Mouse (Mus musculus): ENCODE measurements around the gene Sash1. TPM values are rescaled to one million over a fixed set of nuclear protein-coding genes. Genes with fewer than 3 reads are reported as not detected.

Gene Sash1
- total and polyA plus RNA-seq, 2 experiments from 2014 or later: 5.0 to 47.4 TPM

- WGBS: 75% methylated on average over 2 of the region's 2 CpGs
Measured at GRCm38 (mm10) chr10:8856942-8857341, 28.9 kb downstream of the Sash1 start.

GRCm38 (mm10) chr10:8853326-8853725 is 32.5 kb downstream of the Sash1 start:
- Histone ChIP-seq H3K4me1 (ENCODE audit: insufficient read depth, low read length) (no peaks in the 10 kb centered on the region), H3K27me3 (ENCODE audit: insufficient read depth, low read length) (no peaks in the 10 kb centered on the region), H3K36me3 (ENCODE audit: insufficient read depth, low read length) (no peaks in the 10 kb centered on the region), H3K27ac (ENCODE audit: low read depth, low read length) (no peak overlapping the region), H3K9ac (replicated peaks; ENCODE audit: low read length, poor library complexity, severe bottlenecking) (no peak overlapping the region), H3K9me3 (ENCODE audit: low read length) (no peaks in the 10 kb centered on the region), H3K4me2 (ENCODE audit: low read depth, low read length, poor library complexity, severe bottlenecking) (no peak overlapping the region), H3K4me3 (ENCODE audit: low read depth, low read length) (no peak overlapping the region)
- ATAC-seq (ENCODE audit: low FRiP score): no peak
- TF ChIP-seq CTCF (IDR thresholded peaks at IDR 0.05): no peak
- 89% methylated on average over 7 of the region's 7 CpGs for WGBS
- DNase-seq (ENCODE audit: low spot score): no peak

More at GRCm38 (mm10) chr10:8856942-8857341, 28.9 kb downstream of the Sash1 start:
- H3K9me3 ChIP-seq (ENCODE audit: low read length): no peaks in the 10 kb centered on the region
- ATAC-seq (ENCODE audit: low FRiP score): no peak
- no peak for DNase-seq (ENCODE audit: low spot score)
- no peaks in the 10 kb centered on the region for H3K4me1 ChIP-seq (ENCODE audit: insufficient read depth, low read length)
- H3K27me3 ChIP-seq (ENCODE audit: insufficient read depth, low read length): no peaks in the 10 kb centered on the region
- no peak overlapping the region for H3K4me3 ChIP-seq (ENCODE audit: low read depth, low read length)
- H3K36me3 ChIP-seq (ENCODE audit: insufficient read depth, low read length): no peaks in the 10 kb centered on the region
- TF ChIP-seq CTCF (IDR thresholded peaks at IDR 0.05): no peak
- H3K27ac ChIP-seq (ENCODE audit: low read depth, low read length): no peak overlapping the region
- H3K4me2 ChIP-seq (ENCODE audit: low read depth, low read length, poor library complexity, severe bottlenecking): no peak overlapping the region
- H3K9ac ChIP-seq (replicated peaks; ENCODE audit: low read length, poor library complexity, severe bottlenecking): no peak overlapping the region

DNA sequence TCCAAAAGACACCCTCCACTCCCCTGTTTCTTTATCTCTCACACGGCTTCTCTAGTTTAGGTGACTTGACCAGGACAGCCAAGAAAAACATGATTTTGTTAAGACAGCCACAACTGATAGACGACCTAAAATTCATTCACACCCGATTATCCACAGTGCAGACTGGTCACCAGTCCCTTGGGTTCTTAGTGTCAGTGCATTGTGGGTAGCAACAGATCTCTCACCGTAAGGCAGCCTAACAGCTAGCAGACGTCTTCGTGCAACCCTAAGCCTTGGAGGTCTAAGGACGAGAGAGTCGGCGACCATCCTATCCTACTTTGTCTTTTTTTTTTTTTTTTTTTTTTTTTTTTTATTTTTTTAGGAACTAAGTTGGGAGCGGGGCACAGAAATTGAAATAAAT is 34.2 kb downstream of the Sash1 start:
- H3K4me1 ChIP-seq (ENCODE audit: insufficient read depth, low read length): no peaks in the 10 kb centered on the region
- no peak overlapping the region for H3K9ac ChIP-seq (replicated peaks; ENCODE audit: low read length, poor library complexity, severe bottlenecking)
- H3K27me3 ChIP-seq (ENCODE audit: insufficient read depth, low read length): no peaks in the 10 kb centered on the region
- no peak overlapping the region for H3K4me2 ChIP-seq (ENCODE audit: low read depth, low read length, poor library complexity, severe bottlenecking)
- H3K36me3 ChIP-seq (ENCODE audit: insufficient read depth, low read length): no peaks in the 10 kb centered on the region
- 90% methylated on average over 10 of the region's 10 CpGs for WGBS
- DNase-seq (ENCODE audit: low spot score): no peak
- TF ChIP-seq CTCF (IDR thresholded peaks at IDR 0.05): no peak
- H3K9me3 ChIP-seq (ENCODE audit: low read length): no peaks in the 10 kb centered on the region
- H3K4me3 ChIP-seq (ENCODE audit: low read depth, low read length): no peak overlapping the region
- H3K27ac ChIP-seq (ENCODE audit: low read depth, low read length): no peak overlapping the region
- no peak for ATAC-seq (ENCODE audit: low FRiP score)

DNA sequence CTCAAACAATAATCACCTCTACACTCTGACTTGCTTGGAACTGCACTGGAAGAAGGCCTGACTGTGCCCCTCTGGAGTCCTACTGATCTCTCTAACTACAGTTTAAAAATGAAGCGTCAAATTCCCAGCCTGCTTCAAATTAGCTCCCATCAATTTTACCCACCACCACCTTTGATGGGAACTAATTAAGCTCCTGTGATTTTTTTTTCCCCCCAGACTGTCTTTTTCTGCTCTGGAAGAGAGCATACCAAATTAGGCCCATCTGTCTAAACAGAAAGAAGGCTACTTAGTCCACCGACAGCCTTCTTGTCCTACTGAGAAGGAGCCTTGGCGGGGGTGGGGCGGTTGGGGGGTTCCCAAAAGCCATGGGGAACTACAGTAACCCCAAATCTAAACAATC is 37.9 kb downstream of the Sash1 start:
- no peak for ATAC-seq (ENCODE audit: low FRiP score)
- Histone ChIP-seq H3K36me3 (ENCODE audit: insufficient read depth, low read length) (no peaks in the 10 kb centered on the region), H3K9ac (replicated peaks; ENCODE audit: low read length, poor library complexity, severe bottlenecking) (no peak overlapping the region), H3K4me1 (ENCODE audit: insufficient read depth, low read length) (no peaks in the 10 kb centered on the region), H3K9me3 (ENCODE audit: low read length) (no peaks in the 10 kb centered on the region), H3K27me3 (ENCODE audit: insufficient read depth, low read length) (no peaks in the 10 kb centered on the region), H3K4me2 (ENCODE audit: low read depth, low read length, poor library complexity, severe bottlenecking) (no peak overlapping the region), H3K4me3 (ENCODE audit: low read depth, low read length) (no peak overlapping the region), H3K27ac (ENCODE audit: low read depth, low read length) (no peak overlapping the region)
- 78% methylated on average over 4 of the region's 4 CpGs for WGBS
- peak; percentile 59 for DNase-seq (ENCODE audit: low spot score)
- TF ChIP-seq CTCF (IDR thresholded peaks at IDR 0.05): no peak

- TF ChIP-seq CTCF (IDR thresholded peaks at IDR 0.05): no peak
- 93% methylated on average over 10 of the region's 10 CpGs for WGBS
- peak; percentile 51 for DNase-seq (ENCODE audit: low spot score)
Measured at GRCm38 (mm10) chr10:8846258-8846657, 39.6 kb downstream of the Sash1 start.

DNA sequence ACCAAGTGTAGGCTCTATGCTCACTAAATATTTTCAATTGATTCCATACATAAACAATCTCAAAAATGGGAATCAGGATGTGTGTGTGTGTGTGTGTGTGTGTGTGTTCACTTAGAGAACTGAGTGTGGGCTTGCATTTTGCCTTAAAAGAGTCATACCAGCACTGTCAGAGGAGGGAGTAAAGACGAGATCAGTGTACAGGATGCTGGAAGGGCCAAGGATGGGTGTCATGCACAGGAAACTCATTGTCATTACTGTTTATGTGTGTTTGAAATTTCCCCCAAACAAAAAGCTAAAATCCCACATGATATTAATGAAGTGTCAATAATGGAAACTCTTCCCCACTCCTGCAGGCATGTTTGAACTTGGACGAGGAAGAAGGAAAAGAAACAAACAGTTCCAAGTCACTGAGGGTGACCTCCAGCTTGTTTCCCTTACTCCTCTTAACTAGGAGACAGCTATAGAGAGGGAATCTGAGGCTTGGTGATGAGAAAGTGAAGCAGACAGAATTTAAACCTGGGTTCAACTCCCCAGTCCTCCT is 40.6 kb downstream of the Sash1 start:
- no peak for DNase-seq (ENCODE audit: low spot score)
- Histone ChIP-seq H3K4me1 (ENCODE audit: insufficient read depth, low read length) (no peaks in the 10 kb centered on the region), H3K9ac (replicated peaks; ENCODE audit: low read length, poor library complexity, severe bottlenecking) (no peak overlapping the region), H3K36me3 (ENCODE audit: insufficient read depth, low read length) (no peaks in the 10 kb centered on the region), H3K4me2 (ENCODE audit: low read depth, low read length, poor library complexity, severe bottlenecking) (no peak overlapping the region), H3K27ac (ENCODE audit: low read depth, low read length) (no peak overlapping the region), H3K27me3 (ENCODE audit: insufficient read depth, low read length) (no peaks in the 10 kb centered on the region), H3K4me3 (ENCODE audit: low read depth, low read length) (no peak overlapping the region), H3K9me3 (ENCODE audit: low read length) (no peaks in the 10 kb centered on the region)
- WGBS: 78% methylated on average over 2 of the region's 2 CpGs
- no peak for TF ChIP-seq CTCF (IDR thresholded peaks at IDR 0.05)
- ATAC-seq (ENCODE audit: low FRiP score): no peak

More at GRCm38 (mm10) chr10:8846258-8846657, 39.6 kb downstream of the Sash1 start:
- no peak overlapping the region for H3K4me2 ChIP-seq (ENCODE audit: low read depth, low read length, poor library complexity, severe bottlenecking)
- H3K9me3 ChIP-seq (ENCODE audit: low read length): no peaks in the 10 kb centered on the region
- H3K27ac ChIP-seq (ENCODE audit: low read depth, low read length): no peak overlapping the region
- H3K27me3 ChIP-seq (ENCODE audit: insufficient read depth, low read length): no peaks in the 10 kb centered on the region
- ATAC-seq (ENCODE audit: low FRiP score): no peak
- no peaks in the 10 kb centered on the region for H3K4me1 ChIP-seq (ENCODE audit: insufficient read depth, low read length)
- H3K36me3 ChIP-seq (ENCODE audit: insufficient read depth, low read length): no peaks in the 10 kb centered on the region
- no peak overlapping the region for H3K4me3 ChIP-seq (ENCODE audit: low read depth, low read length)
- H3K9ac ChIP-seq (replicated peaks; ENCODE audit: low read length, poor library complexity, severe bottlenecking): no peak overlapping the region
